Mouse (Mus musculus) testis, adult 2 months (tissue): ENCODE measurements at regions not wholly inside any gene's neighbourhood (a gene's known extent, or its start where the extent isn't known, plus 50 kb on each side); places are given as distances from the start of the nearest gene placed in this dataset.

ENCODE experiments used
- H3K27ac ChIP-seq: fragments of 200-500 bp; 2 replicates; pipeline ENCODE4 v1.5.1; 2012; ENCODE audit warnings: low read depth, low read length; ENCODE audit not compliant: control insufficient read depth, insufficient read depth
- H3K27me3 ChIP-seq: fragments of 200-500 bp; 2 replicates; pipeline ENCODE4 v1.6.1; 2012; ENCODE audit warnings: mild to moderate bottlenecking, low read length, moderate library complexity; ENCODE audit not compliant: control insufficient read depth, insufficient read depth
- H3K36me3 ChIP-seq: fragments of 200-500 bp; 2 replicates; pipeline ENCODE4 v1.6.1; 2012; ENCODE audit warnings: mild to moderate bottlenecking, low read length; ENCODE audit not compliant: control insufficient read depth, insufficient read depth
- H3K4me1 ChIP-seq: fragments of 200-500 bp; 2 replicates; pipeline ENCODE4 v1.6.1; 2012; ENCODE audit warnings: low read length; ENCODE audit not compliant: control insufficient read depth, insufficient read depth
- H3K4me3 ChIP-seq: fragments of 200-500 bp; 2 replicates; pipeline ENCODE4 v1.5.1; 2012; ENCODE audit warnings: low read depth, mild to moderate bottlenecking, low read length, moderate library complexity, mixed read lengths; ENCODE audit not compliant: control insufficient read depth
- CTCF ChIP-seq: fragments of 200-500 bp; IDR thresholded peaks from 2 replicates; pipeline ENCODE4 v1.5.1; 2012; ENCODE audit warnings: low read depth, mild to moderate bottlenecking, inconsistent platforms, low read length, moderate library complexity; ENCODE audit not compliant: control insufficient read depth, insufficient read depth, insufficient replicate concordance
- POLR2A ChIP-seq: fragments of 200-500 bp; IDR thresholded peaks from 2 replicates; pipeline ENCODE4 v1.6.1; 2012; ENCODE audit warnings: low read depth, mild to moderate bottlenecking, inconsistent platforms, low read length, moderate library complexity; ENCODE audit not compliant: control insufficient read depth

DNA sequence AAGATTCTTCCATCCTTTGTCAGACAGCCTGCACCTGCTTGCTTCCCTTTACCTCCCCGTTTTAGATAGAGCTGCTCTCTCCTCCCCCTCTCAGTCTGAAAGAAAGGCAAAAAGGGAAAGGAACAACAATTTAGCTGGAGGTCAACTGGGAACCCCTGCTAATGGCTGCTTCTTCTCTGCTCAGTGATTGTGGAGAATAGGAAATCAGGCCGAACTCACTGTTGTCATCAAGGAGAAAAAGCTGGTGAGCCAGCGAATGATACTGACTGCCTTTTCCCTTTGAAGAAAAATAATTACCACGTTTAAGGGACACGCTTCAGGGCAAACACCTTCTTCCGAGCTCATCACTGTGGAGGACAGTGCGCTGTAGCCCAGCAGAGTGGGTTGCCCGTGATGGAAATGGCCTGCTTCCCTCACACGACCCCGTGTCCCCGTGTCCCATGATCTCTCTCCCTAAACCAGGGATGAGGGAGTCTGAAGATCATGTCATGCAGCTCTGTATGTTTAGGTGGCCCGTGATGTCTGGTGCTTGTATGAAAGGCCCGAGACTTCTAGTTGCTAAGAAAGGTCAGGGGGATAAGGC is 183.8 kb upstream of the Sash1 start:
- Histone ChIP-seq H3K4me3 (no peak overlapping the region), H3K27me3 (no peaks in the 10 kb centered on the region), H3K36me3 (no peaks in the 10 kb centered on the region), H3K27ac (no peak overlapping the region), H3K4me1 (no peaks in the 10 kb centered on the region)
- no peak for TF ChIP-seq CTCF
- TF ChIP-seq POLR2A = no peak

DNA sequence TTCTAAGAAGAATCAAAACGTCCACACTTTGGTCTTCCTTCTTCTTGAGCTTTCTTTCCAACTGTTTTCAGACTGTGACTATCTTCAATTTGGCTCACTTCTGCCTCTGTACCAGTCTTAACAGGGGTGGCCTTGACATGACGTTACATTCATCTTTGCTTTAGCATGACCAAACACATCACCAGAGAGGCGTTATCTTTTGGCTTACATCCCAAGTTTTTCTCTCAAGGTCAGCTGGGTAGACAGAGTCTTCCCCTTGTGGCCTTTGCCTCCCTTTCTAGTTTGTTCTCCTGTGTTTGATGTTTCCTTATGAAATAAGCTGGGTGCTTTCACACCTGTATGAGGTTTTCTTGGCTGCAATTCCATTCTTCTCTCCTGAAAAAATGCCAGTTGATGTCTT is 180.7 kb upstream of the Sash1 start:
- no peaks in the 10 kb centered on the region for H3K36me3 ChIP-seq
- no peak overlapping the region for H3K4me3 ChIP-seq
- H3K27me3 ChIP-seq = no peaks in the 10 kb centered on the region
- TF ChIP-seq CTCF (no peak), POLR2A (no peak)
- H3K27ac ChIP-seq = no peak overlapping the region
- no peaks in the 10 kb centered on the region for H3K4me1 ChIP-seq

DNA sequence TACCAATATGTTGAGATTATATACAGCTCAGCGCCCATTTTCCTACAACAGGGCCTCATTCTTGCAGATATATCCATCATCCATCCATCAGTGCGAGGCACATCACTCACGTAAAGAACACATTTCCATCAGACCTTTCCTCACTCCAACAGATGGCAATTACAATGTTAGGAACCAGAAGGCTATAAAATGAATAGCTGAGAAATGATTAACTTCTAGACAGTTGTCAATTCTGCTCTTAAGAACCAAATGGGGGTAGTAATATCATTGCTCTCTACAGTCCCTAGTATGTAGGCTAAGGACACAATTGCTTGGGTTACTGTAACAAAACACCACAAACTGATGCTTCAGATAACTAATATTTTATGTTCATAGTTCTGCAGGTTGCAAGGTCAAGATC is 176.1 kb upstream of the Sash1 start:
- Histone ChIP-seq H3K36me3 (no peaks in the 10 kb centered on the region), H3K27ac (no peak overlapping the region), H3K27me3 (no peaks in the 10 kb centered on the region), H3K4me1 (no peaks in the 10 kb centered on the region), H3K4me3 (no peak overlapping the region)
- TF ChIP-seq CTCF = no peak
- no peak for TF ChIP-seq POLR2A

DNA sequence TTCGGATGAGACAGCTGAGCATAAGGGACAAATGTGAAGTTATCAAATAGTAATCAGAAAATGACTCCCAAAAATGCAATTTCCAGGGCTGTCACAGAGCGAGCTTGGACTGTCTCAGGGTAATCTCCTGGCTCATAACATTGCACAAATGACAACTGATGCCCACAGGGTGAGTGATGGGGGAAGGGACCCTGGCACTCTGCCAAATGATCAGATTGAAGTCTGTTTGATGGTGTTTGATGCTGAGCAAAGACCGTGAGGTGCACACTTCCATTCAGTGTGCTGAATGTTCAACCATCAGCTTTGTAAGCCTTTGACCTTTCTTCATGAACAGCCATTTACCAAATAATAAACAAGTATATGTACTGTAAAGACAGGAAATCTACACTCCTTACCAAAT is 169.4 kb upstream of the Sash1 start:
- TF ChIP-seq POLR2A (no peak), CTCF (no peak)

DNA sequence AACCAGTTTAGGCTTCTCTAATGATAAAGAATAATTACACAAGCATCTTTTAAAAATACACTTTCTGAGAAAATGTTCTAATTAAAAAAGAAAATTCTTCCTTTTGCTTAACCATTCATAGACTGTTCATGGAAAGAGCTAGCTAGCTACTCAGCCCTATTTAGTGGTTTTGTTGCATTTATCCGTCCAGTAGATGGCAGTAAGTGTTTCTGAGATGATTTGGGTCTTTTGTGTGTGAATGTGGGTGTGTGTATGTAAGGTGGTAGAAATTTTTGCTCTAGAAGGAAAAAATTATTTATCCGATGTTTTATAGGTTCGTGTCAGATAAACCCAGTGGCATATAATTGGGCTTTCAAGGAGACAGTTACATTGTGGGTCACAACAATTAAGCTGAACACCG is 167.5 kb upstream of the Sash1 start:
- H3K27ac ChIP-seq = no peak overlapping the region
- no peaks in the 10 kb centered on the region for H3K4me1 ChIP-seq
- H3K36me3 ChIP-seq = no peaks in the 10 kb centered on the region
- no peak for TF ChIP-seq POLR2A
- no peak for TF ChIP-seq CTCF
- no peaks in the 10 kb centered on the region for H3K27me3 ChIP-seq
- H3K4me3 ChIP-seq = no peak overlapping the region

More for the DNA sequence above, 169.4 kb upstream of the Sash1 start:
- no peak overlapping the region for H3K27ac ChIP-seq
- no peaks in the 10 kb centered on the region for H3K27me3 ChIP-seq
- no peaks in the 10 kb centered on the region for H3K4me1 ChIP-seq
- H3K36me3 ChIP-seq = no peaks in the 10 kb centered on the region
- no peak overlapping the region for H3K4me3 ChIP-seq

DNA sequence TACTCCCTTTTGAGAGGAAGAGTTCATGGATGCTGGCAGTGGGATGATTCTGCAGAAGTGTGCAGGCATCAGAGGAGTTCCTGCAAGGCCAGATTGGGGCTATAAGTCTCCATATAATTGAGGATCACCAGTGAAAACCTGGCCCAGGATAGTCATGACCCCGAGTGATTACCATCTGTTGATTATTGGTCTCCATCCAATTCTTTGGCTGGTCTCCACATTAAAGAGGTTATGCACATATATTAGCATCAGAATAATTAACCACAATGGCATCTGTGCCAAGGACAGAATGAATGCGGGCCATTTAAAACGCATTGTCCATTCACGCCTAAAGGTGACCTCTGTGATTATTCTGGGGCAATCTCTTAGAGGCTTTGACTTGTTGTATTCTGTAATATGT is 161.5 kb upstream of the Sash1 start:
- Histone ChIP-seq H3K27ac (no peak overlapping the region), H3K36me3 (no peaks in the 10 kb centered on the region), H3K4me3 (no peak overlapping the region), H3K27me3 (no peaks in the 10 kb centered on the region), H3K4me1 (no peaks in the 10 kb centered on the region)
- TF ChIP-seq CTCF (no peak), POLR2A (no peak)

DNA sequence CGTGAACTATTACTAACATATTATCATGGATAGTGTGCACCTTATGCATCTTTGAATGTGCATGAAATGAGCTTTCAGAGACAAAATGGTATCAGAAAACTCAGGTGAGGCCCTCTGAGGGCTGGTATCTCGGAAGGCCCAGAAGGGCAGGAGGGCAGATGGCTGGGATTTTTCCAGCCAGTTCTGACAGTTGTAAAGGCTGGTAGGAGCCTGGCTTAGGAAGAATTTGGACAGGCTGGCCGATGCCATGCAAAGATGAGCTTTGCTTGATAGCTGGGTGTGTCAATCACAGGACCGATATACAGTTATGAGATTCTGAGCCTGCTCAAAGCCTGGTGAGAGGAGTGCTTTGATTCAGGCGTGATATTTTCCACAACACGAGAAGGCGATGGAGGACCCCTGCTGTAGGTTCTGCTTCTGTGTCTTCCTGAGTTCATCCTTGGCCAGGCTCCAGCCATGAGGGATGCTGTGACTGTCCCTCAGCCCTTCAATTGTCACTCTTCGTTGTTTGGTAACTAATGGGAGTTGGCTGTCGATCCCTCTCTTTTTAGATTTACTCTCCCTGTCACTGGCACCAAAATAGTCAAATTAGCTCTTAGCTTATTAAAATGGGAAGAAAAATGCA is 159.0 kb upstream of the Sash1 start:
- TF ChIP-seq CTCF (no peak), POLR2A (no peak)
- no peak overlapping the region for H3K27ac ChIP-seq
- H3K4me1 ChIP-seq = no peaks in the 10 kb centered on the region
- no peak overlapping the region for H3K4me3 ChIP-seq
- no peaks in the 10 kb centered on the region for H3K27me3 ChIP-seq
- no peaks in the 10 kb centered on the region for H3K36me3 ChIP-seq
